Mouse (Mus musculus) heart, postnatal 0 days (tissue): ENCODE data around the gene Gm609. TPM values are rescaled to one million over a fixed set of nuclear protein-coding genes. Genes with fewer than 3 reads are reported as not detected.
A peak's percentile ranks its signal among the peaks of the same experiment; 100 is the strongest.

ENCODE experiments used
- ATAC-seq: fragments of 200-750 bp; cut with Nextera tagmentation; 2 replicates; pipeline ENCODE4 v1.8.0; 2017; ENCODE audit warnings: low read depth, moderate number of reproducible peaks, moderate library complexity; ENCODE audit not compliant: insufficient read depth
- DNase-seq: peaks from one replicate; pipeline ENCODE4 v3.0.0-alpha.2; 2016; ENCODE audit warnings: low spot score
- H3K27ac ChIP-seq: fragments of 300-500 bp; sonication (generic); 2 replicates; pipeline ENCODE4 v1.5.1; 2014; ENCODE audit warnings: low read depth, mild to moderate bottlenecking
- H3K27me3 ChIP-seq: fragments of 300-500 bp; sonication (generic); 2 replicates; pipeline ENCODE4 v1.6.1; 2014; ENCODE audit warnings: low read length, mixed read lengths; ENCODE audit not compliant: control insufficient read depth, insufficient read depth
- H3K36me3 ChIP-seq: fragments of 300-500 bp; sonication (generic); replicated peaks from 2 replicates; pipeline ENCODE4 v1.6.1; 2014; ENCODE audit warnings: low read length, mixed read lengths; ENCODE audit not compliant: control insufficient read depth, insufficient read depth
- H3K4me1 ChIP-seq: fragments of 300-500 bp; sonication (generic); 2 replicates; pipeline ENCODE4 v1.6.1; 2014; ENCODE audit warnings: antibody characterized with exemption; ENCODE audit not compliant: control insufficient read depth, insufficient read depth
- H3K4me2 ChIP-seq: fragments of 300-500 bp; sonication (generic); 2 replicates; pipeline ENCODE4 v1.6.1; 2014; ENCODE audit warnings: low read depth, mild to moderate bottlenecking, low read length, moderate library complexity
- H3K4me3 ChIP-seq: fragments of 300-500 bp; sonication (generic); 2 replicates; pipeline ENCODE4 v1.5.1; 2014; ENCODE audit warnings: low read depth, low read length
- H3K9ac ChIP-seq: fragments of 300-500 bp; sonication (generic); replicated peaks from 2 replicates; pipeline ENCODE4 v1.6.1; 2014; ENCODE audit warnings: low read depth, low read length, mixed read lengths
- H3K9me3 ChIP-seq: fragments of 300-500 bp; sonication (generic); replicated peaks from 2 replicates; pipeline ENCODE4 v1.6.1; 2016; ENCODE audit warnings: low read length; ENCODE audit not compliant: control insufficient read depth
- CTCF ChIP-seq: IDR thresholded peaks from 2 replicates; pipeline ENCODE4 v1.5.1; 2016; ENCODE audit warnings: antibody characterized with exemption, control low read depth, low read depth
- EP300 ChIP-seq: IDR thresholded peaks from 2 replicates; pipeline ENCODE4 v1.6.1; 2016; ENCODE audit warnings: antibody characterized with exemption, low read depth
- whole genome bisulfite sequencing: fragments of 180-500 bp; shearing (Covaris S2); extraction: QIAGEN DNeasy Blood & Tissue Kit; methylation state at CpG from one replicate; pipeline ENCODE4 v1.1.7; 2014; 5-methylcytosine and 5-hydroxymethylcytosine counted together
- polyA plus RNA-seq: library from polyadenylated mRNA; unstranded; fragments of >200 nt; fragmentation: Nextera tagmentation; extraction: Ambion mirVana; gene quantifications from 2 replicates; pipeline ENCODE4 v1.2.1, GENCODE M21; 2015
- total RNA-seq: library from RNA; depleted of rRNA; stranded (reverse); fragments of >200 nt; gene quantifications from 2 replicates; pipeline ENCODE4 v1.2.3, GENCODE M21; 2014; ENCODE audit warnings: low replicate concordance

Gene Gm609
- total and polyA plus RNA-seq, 2 experiments from 2014 or later: not detected

GRCm38 (mm10) chr16:45407091-45407490 lies 85.7 kb downstream of the Gm609 start:
- no peak overlapping the region for H3K4me3 ChIP-seq
- H3K4me2 ChIP-seq: peak overlapping the region; percentile 66

GRCm38 (mm10) chr16:45402951-45403350 lies 89.8 kb downstream of the Gm609 start:
- Histone ChIP-seq H3K9me3 (no peaks in the 10 kb centered on the region), H3K4me3 (no peak overlapping the region), H3K9ac (no peak overlapping the region), H3K4me2 (no peak overlapping the region), H3K27ac (peak overlapping the region; percentile 43; the same call in 1 of the 2 replicates), H3K4me1 (peaks cover 3% of the 10 kb centered on the region; the same call in 1 of the 2 replicates), H3K27me3 (no peaks in the 10 kb centered on the region), H3K36me3 (no peaks in the 10 kb centered on the region)
- no peak for ATAC-seq
- no peak for DNase-seq
- 44% methylated on average over 2 of the region's 2 CpGs for WGBS
- TF ChIP-seq EP300: no peak

More at GRCm38 (mm10) chr16:45407091-45407490, 85.7 kb downstream of the Gm609 start:
- no peaks in the 10 kb centered on the region for H3K27me3 ChIP-seq
- no peak overlapping the region for H3K9ac ChIP-seq
- H3K9me3 ChIP-seq: no peaks in the 10 kb centered on the region
- no peaks in the 10 kb centered on the region for H3K36me3 ChIP-seq
- no peaks in the 10 kb centered on the region for H3K4me1 ChIP-seq
- no peak overlapping the region for H3K27ac ChIP-seq
- no peak for ATAC-seq
- 83% methylated on average over 5 of the region's 5 CpGs for WGBS
- no peak for DNase-seq
- TF ChIP-seq EP300 (no peak), CTCF (no peak)

- TF ChIP-seq EP300: no peak
- ATAC-seq (no peak), DNase-seq (no peak)
- Histone ChIP-seq H3K4me3 (no peak overlapping the region), H3K9me3 (no peaks in the 10 kb centered on the region), H3K4me2 (no peak overlapping the region), H3K36me3 (no peaks in the 10 kb centered on the region), H3K4me1 (peaks cover 3% of the 10 kb centered on the region; the same call in 1 of the 2 replicates), H3K27ac (no peak overlapping the region), H3K9ac (no peak overlapping the region), H3K27me3 (no peaks in the 10 kb centered on the region)
- WGBS: 85% methylated on average over 1 of the region's 1 CpGs
Measured at GRCm38 (mm10) chr16:45402036-45402435, 90.7 kb downstream of the Gm609 start.

- no peak overlapping the region for H3K4me3 ChIP-seq
- WGBS: 28% methylated on average over 9 of the region's 9 CpGs
- 0 out of 2 replicates have a peak, but pooled peaks have one; percentile 17 for ATAC-seq
- no peak for TF ChIP-seq CTCF
- TF ChIP-seq EP300: no peak
- H3K9ac ChIP-seq: no peak overlapping the region
- H3K9me3 ChIP-seq: no peaks in the 10 kb centered on the region
- peak overlapping the region; percentile 68 for H3K27ac ChIP-seq
- H3K36me3 ChIP-seq: no peaks in the 10 kb centered on the region
- no peaks in the 10 kb centered on the region for H3K27me3 ChIP-seq
- H3K4me1 ChIP-seq: peaks cover 3% of the 10 kb centered on the region; the same call in 1 of the 2 replicates
- peak; percentile 38 for DNase-seq
- no peak overlapping the region for H3K4me2 ChIP-seq
Measured at GRCm38 (mm10) chr16:45399947-45400555, 92.7 kb downstream of the Gm609 start.

GRCm38 (mm10) chr16:45399411-45399810 lies 93.4 kb downstream of the Gm609 start:
- ATAC-seq (no peak), DNase-seq (no peak)
- no peaks in the 10 kb centered on the region for H3K9me3 ChIP-seq
- no peaks in the 10 kb centered on the region for H3K27me3 ChIP-seq
- no peak overlapping the region for H3K9ac ChIP-seq
- no peak for TF ChIP-seq CTCF
- TF ChIP-seq EP300: no peak
- no peak overlapping the region for H3K4me3 ChIP-seq
- H3K27ac ChIP-seq: no peak overlapping the region
- 63% methylated on average over 3 of the region's 3 CpGs for WGBS
- H3K4me2 ChIP-seq: no peak overlapping the region
- H3K36me3 ChIP-seq: no peaks in the 10 kb centered on the region
- peaks cover 3% of the 10 kb centered on the region; the same call in 1 of the 2 replicates for H3K4me1 ChIP-seq

GRCm38 (mm10) chr16:45397440-45397839 lies 95.3 kb downstream of the Gm609 start:
- no peak overlapping the region for H3K4me3 ChIP-seq
- H3K36me3 ChIP-seq: 0 out of 2 replicates have a peak, but pooled peaks cover 12% of the 10 kb centered on the region
- no peak overlapping the region for H3K9ac ChIP-seq
- no peaks in the 10 kb centered on the region for H3K27me3 ChIP-seq
- H3K9me3 ChIP-seq: no peaks in the 10 kb centered on the region
- ATAC-seq: no peak
- WGBS: 86% methylated on average over 2 of the region's 2 CpGs
- TF ChIP-seq EP300: no peak
- TF ChIP-seq CTCF: no peak
- no peak for DNase-seq
- H3K27ac ChIP-seq: no peak overlapping the region
- no peak overlapping the region for H3K4me2 ChIP-seq
- peaks cover 3% of the 10 kb centered on the region; the same call in 1 of the 2 replicates for H3K4me1 ChIP-seq
